Mouse (Mus musculus) layer of hippocampus, adult 9-10 months (tissue): Measurements from ENCODE around the gene Elf2.
A peak's percentile ranks its signal among the peaks of the same experiment; 100 is the strongest.

ENCODE experiments used
- DNase-seq: peaks from one replicate; pipeline ENCODE4 v3.0.0; 2022; ENCODE audit warnings: low spot score

Gene Elf2

GRCm38 (mm10) chr3:51340552-51341267, at the start of gene Elf2:
Elf2 (minus strand) TSS chr3:51340663.
- no peak for DNase-seq

GRCm38 (mm10) chr3:51388904-51389303, 48.4 kb upstream of the Elf2 start:
- no peak for DNase-seq

GRCm38 (mm10) chr3:51387868-51388381, 47.5 kb upstream of the Elf2 start:
- DNase-seq, result no peak

- DNase-seq, result no peak
Observed at GRCm38 (mm10) chr3:51387134-51387451, 46.6 kb upstream of the Elf2 start.

- DNase-seq, result no peak
Observed at GRCm38 (mm10) chr3:51386441-51387133, 46.1 kb upstream of the Elf2 start.

GRCm38 (mm10) chr3:51383409-51383808, 42.9 kb upstream of the Elf2 start:
- no peak for DNase-seq

GRCm38 (mm10) chr3:51380660-51381014, 40.2 kb upstream of the Elf2 start:
- DNase-seq, result no peak

- DNase-seq, result no peak
Observed at GRCm38 (mm10) chr3:51379786-51380659, 39.6 kb upstream of the Elf2 start.

- DNase-seq, result no peak
Observed at GRCm38 (mm10) chr3:51378665-51378946, 38.1 kb upstream of the Elf2 start.

GRCm38 (mm10) chr3:51377878-51378664, 37.6 kb upstream of the Elf2 start:
- no peak for DNase-seq

GRCm38 (mm10) chr3:51375307-51376265, 35.1 kb upstream of the Elf2 start:
- DNase-seq, result peak; percentile 39

- DNase-seq, result no peak
Observed at GRCm38 (mm10) chr3:51373544-51373943, 33.1 kb upstream of the Elf2 start.

GRCm38 (mm10) chr3:51372883-51373282, 32.4 kb upstream of the Elf2 start:
- no peak for DNase-seq

GRCm38 (mm10) chr3:51371826-51372225, 31.4 kb upstream of the Elf2 start:
- DNase-seq, result no peak

GRCm38 (mm10) chr3:51368011-51368410, 27.5 kb upstream of the Elf2 start:
- DNase-seq, result no peak

GRCm38 (mm10) chr3:51366926-51367325, 26.5 kb upstream of the Elf2 start:
- DNase-seq, result no peak

GRCm38 (mm10) chr3:51365517-51365882, 25.0 kb upstream of the Elf2 start:
- DNase-seq, result no peak

GRCm38 (mm10) chr3:51364703-51365516, 24.4 kb upstream of the Elf2 start:
- DNase-seq, result peak; percentile 73

GRCm38 (mm10) chr3:51361066-51361465, 20.6 kb upstream of the Elf2 start:
- no peak for DNase-seq
